Comparison of ENCODE assay signal across 8 mouse cellular contexts in the genomic region with DNA sequence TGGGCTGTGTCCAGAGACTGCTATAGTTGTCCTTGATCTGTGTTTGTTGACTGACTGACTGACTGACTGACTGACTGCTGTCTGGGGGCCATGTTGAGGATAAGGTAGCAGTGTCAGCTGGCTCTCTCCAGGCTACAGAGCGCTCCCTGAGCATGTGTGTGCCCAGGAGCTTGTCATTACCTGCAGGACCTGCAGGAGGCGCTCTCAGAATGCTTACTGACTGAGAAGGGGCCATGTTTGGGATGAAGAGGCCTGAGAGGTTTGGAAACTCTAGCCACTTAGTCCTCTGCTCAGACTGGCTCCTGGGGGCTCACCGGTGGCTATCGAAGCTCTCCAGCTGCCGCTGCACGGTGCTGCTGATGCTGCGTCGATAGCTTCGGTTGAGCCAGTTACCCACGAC. TPM values are rescaled to one million over a fixed set of nuclear protein-coding genes. Genes with fewer than 3 reads are reported as not detected.
DNase-seq lines count a peak whose midpoint lies in the region; ATAC-seq and TF ChIP-seq lines count a peak whose summit lies in the region.
"Had no signal": no experiment of that assay in that cellular context is flagged by ENCODE, and none has a peak within 500 bp of the region (broad histone marks: within the 10 kb centered on the region; RNA-seq: fewer than 3 reads in every experiment).

No protein-coding gene starts in this region.

- peak; percentile 51; the same call in 1 of the 2 replicates for ATAC-seq in megakaryocyte-erythroid progenitor cell, adult 5-6 weeks (replicated peaks; ENCODE audit: low FRiP score, low TSS enrichment, poor library complexity, severe bottlenecking)

- H3K36me3 ChIP-seq in ES-E14 (ENCODE audit: control insufficient read depth, insufficient read depth, low read length, poor library complexity, severe bottlenecking): peaks cover 54% of the 10 kb centered on the region

- no peak overlapping the region for H3K27ac ChIP-seq in ES-E14 (ENCODE audit: insufficient read depth, low read depth, low read length, poor library complexity, severe bottlenecking)
- H3K27ac ChIP-seq: heart, embryonic 13.5 days had no signal

- TF ChIP-seq POLR2A in brain, embryonic 14.5 days (IDR thresholded peaks at IDR 0.05; ENCODE audit: borderline replicate concordance, extremely low read depth, insufficient read depth, insufficient read length, poor library complexity, severe bottlenecking): no peak

- peak; percentile 18 to 69 for DNase-seq in kidney, postnatal 36 days
- no peak for DNase-seq in kidney, adult 11 months
- DNase-seq in ES-E14 (ENCODE audit: low read depth, low spot score): no peak
- DNase-seq in brain, embryonic 14.5 days (ENCODE audit: low read depth): no peak
- no peak for DNase-seq in adrenal gland, postnatal 25 days
- no peak for DNase-seq in layer of hippocampus, adult 11-12 months (ENCODE audit: low spot score)

- H3K9ac ChIP-seq in ES-E14 (ENCODE audit: insufficient read depth, low read depth, low read length, poor library complexity, severe bottlenecking): peak overlapping the region; percentile 36; the same call in 1 of the 2 replicates
- H3K9ac ChIP-seq: heart, embryonic 13.5 days had no signal

- H3K4me1 ChIP-seq in ES-E14 (ENCODE audit: control insufficient read depth in 2 of 2, insufficient read depth in 2 of 2, low read length in 2 of 2, poor library complexity in 1 of 2): peaks cover 2 to 32% of the 10 kb centered on the region in 2 experiments; a peak in 2 of 4 replicates
- H3K4me1 ChIP-seq: heart, embryonic 13.5 days had no signal

- no peaks in the 10 kb centered on the region for H3K9me3 ChIP-seq in ES-E14 (ENCODE audit: control insufficient read depth, insufficient read depth, low read depth, low read length)
- H3K9me3 ChIP-seq: heart, embryonic 13.5 days had no signal

- TF ChIP-seq CTCF in brain, embryonic 14.5 days (IDR thresholded peaks at IDR 0.05; ENCODE audit: borderline replicate concordance, extremely low read depth, insufficient read depth, insufficient read length): peak; percentile 37

- in situ Hi-C loops in ES-E14 (cut with MboI; ENCODE audit: low sequenced_read_pairs in 2 of 2, unreplicated experiment in 2 of 2): no loop called here

- H3K4me3 ChIP-seq in ES-E14 (ENCODE audit: insufficient read depth in 1 of 2, low read depth in 1 of 2, low read length in 2 of 2, poor library complexity in 1 of 2, severe bottlenecking in 1 of 2): no peak overlapping the region
- H3K4me3 ChIP-seq: heart, embryonic 13.5 days had no signal

TF ChIP-seq in ES-E14, 5 proteins besides CTCF, POLR2A, EP300 and RAD21:
- TF ChIP-seq ZNF384 (IDR thresholded peaks at IDR 0.05; ENCODE audit: low read depth, low read length): no peak
- no peak; the same call in 1 of the 2 replicates for TF ChIP-seq ZC3H11A (IDR thresholded peaks at IDR 0.05; ENCODE audit: borderline replicate concordance, low read depth, low read length)
- no peak for TF ChIP-seq HCFC1 (IDR thresholded peaks at IDR 0.05; ENCODE audit: borderline replicate concordance, insufficient read depth, low read length)
- TF ChIP-seq CHD2 (IDR thresholded peaks at IDR 0.05; ENCODE audit: low read depth, low read length): no peak
- TF ChIP-seq MAFK (IDR thresholded peaks at IDR 0.05; ENCODE audit: insufficient read depth, low read depth, low read length): no peak

RNA-seq across cellular contexts. Expression of gene Aanat, which starts 17.1 kb away (rescaled TPM):
- 0.16 and 0.94 TPM in 2 replicates for total RNA-seq in ES-E14 (2012; rRNA removed)
- polyA plus RNA-seq in brain, embryonic 14.5 days (2012; rRNA removed): 1.2 and 2.7 TPM in 2 replicates
- not detected in 2 replicates for total RNA-seq in megakaryocyte-erythroid progenitor cell, adult 5-6 weeks (2014; fragmentation: Nextera tagmentation)
- not detected in 2 replicates for total RNA-seq in megakaryocyte-erythroid progenitor cell, adult 5-6 weeks (2017)
- total RNA-seq in adrenal gland, postnatal 25 days (2021): not detected in 2 replicates
- polyA plus RNA-seq: heart, embryonic 13.5 days had no signal

RNA-seq across cellular contexts. Expression of gene Ube2o, which starts 22.1 kb away (rescaled TPM):
- total RNA-seq in ES-E14 (2012; rRNA removed): 45.2 and 50.0 TPM in 2 replicates
- polyA plus RNA-seq in brain, embryonic 14.5 days (2012; rRNA removed): 54.3 and 68.5 TPM in 2 replicates
- 9.2 and 28.8 TPM in 2 replicates for total RNA-seq in megakaryocyte-erythroid progenitor cell, adult 5-6 weeks (2014; fragmentation: Nextera tagmentation)
- total RNA-seq in megakaryocyte-erythroid progenitor cell, adult 5-6 weeks (2017): 4.6 and 22.6 TPM in 2 replicates
- 32.7 and 34.1 TPM in 2 replicates for total RNA-seq in adrenal gland, postnatal 25 days (2021)

RNA-seq across cellular contexts. Expression of gene Rhbdf2, which starts 23.5 kb away (rescaled TPM):
- total RNA-seq in ES-E14 (2012; rRNA removed): 29.3 and 53.8 TPM in 2 replicates
- 2.3 and 2.5 TPM in 2 replicates for polyA plus RNA-seq in brain, embryonic 14.5 days (2012; rRNA removed)
- total RNA-seq in megakaryocyte-erythroid progenitor cell, adult 5-6 weeks (2014; fragmentation: Nextera tagmentation): 4.1 and 6.1 TPM in 2 replicates
- total RNA-seq in megakaryocyte-erythroid progenitor cell, adult 5-6 weeks (2017): 1.3 and 3.3 TPM in 2 replicates
- 17.7 and 24.6 TPM in 2 replicates for total RNA-seq in adrenal gland, postnatal 25 days (2021)

RNA-seq across cellular contexts. Expression of gene Prcd, which starts 50.0 kb away (rescaled TPM):
- total RNA-seq in ES-E14 (2012; rRNA removed): 2.0 and 2.2 TPM in 2 replicates
- 1.0 and 1.4 TPM in 2 replicates for polyA plus RNA-seq in brain, embryonic 14.5 days (2012; rRNA removed)
- total RNA-seq in megakaryocyte-erythroid progenitor cell, adult 5-6 weeks (2014; fragmentation: Nextera tagmentation): 2.1 TPM in 1 of 2 replicates, not detected in the other
- total RNA-seq in megakaryocyte-erythroid progenitor cell, adult 5-6 weeks (2017): not detected in 2 replicates
- 9.2 and 13.0 TPM in 2 replicates for total RNA-seq in adrenal gland, postnatal 25 days (2021)

RNA-seq across cellular contexts. Expression of gene Cygb, which starts 50.8 kb away (rescaled TPM):
- 0.37 and 0.40 TPM in 2 replicates for total RNA-seq in ES-E14 (2012; rRNA removed)
- polyA plus RNA-seq in brain, embryonic 14.5 days (2012; rRNA removed): 18.3 TPM in 2 replicates
- total RNA-seq in megakaryocyte-erythroid progenitor cell, adult 5-6 weeks (2014; fragmentation: Nextera tagmentation): not detected in 2 replicates
- not detected in 2 replicates for total RNA-seq in megakaryocyte-erythroid progenitor cell, adult 5-6 weeks (2017)
- 18.7 and 25.4 TPM in 2 replicates for total RNA-seq in adrenal gland, postnatal 25 days (2021)

Comparison
In these comparisons a context has a peak if more than half of its experiments do, and no peak if none do; other contexts are left out.
1. DNase-seq: peak in kidney, postnatal 36 days (2 of 2); none in kidney, adult 11 months (single experiment), ES-E14 (single experiment), brain, embryonic 14.5 days (single experiment), adrenal gland, postnatal 25 days (single experiment) and layer of hippocampus, adult 11-12 months (single experiment).